Mouse (Mus musculus): ENCODE measurements at regions not wholly inside any gene's neighbourhood (a gene's known extent, or its start where the extent isn't known, plus 50 kb on each side); places are given as distances from the start of the nearest gene placed in this dataset.
A peak's percentile ranks its signal among the peaks of the same experiment; 100 is the strongest.

GRCm38 (mm10) chr14:91658654-91659421 is 2231.6 kb downstream of the Pcdh9 start:
- no peak for DNase-seq (ENCODE audit: low read depth, low spot score)

- peak; percentile 95 for DNase-seq (ENCODE audit: low read depth, low spot score)
Measured at GRCm38 (mm10) chr14:91656011-91656410, 2234.5 kb downstream of the Pcdh9 start.

- DNase-seq (ENCODE audit: low read depth, low spot score): no peak
Measured at GRCm38 (mm10) chr14:91630976-91631375, 2259.5 kb downstream of the Pcdh9 start.

- no peak for DNase-seq (ENCODE audit: low read depth, low spot score)
Measured at GRCm38 (mm10) chr14:91614391-91614790, 2276.1 kb downstream of the Pcdh9 start.

GRCm38 (mm10) chr14:91604570-91604969 is 2285.9 kb downstream of the Pcdh9 start:
- no peak for DNase-seq (ENCODE audit: low read depth, low spot score)

- DNase-seq (ENCODE audit: low read depth, low spot score): no peak
Measured at GRCm38 (mm10) chr14:91582462-91582861, 2308.0 kb downstream of the Pcdh9 start.

GRCm38 (mm10) chr14:91581684-91582424 is 2308.6 kb downstream of the Pcdh9 start:
- no peak for DNase-seq (ENCODE audit: low read depth, low spot score)

- no peak for DNase-seq (ENCODE audit: low read depth, low spot score)
Measured at GRCm38 (mm10) chr14:91569100-91569499, 2321.4 kb downstream of the Pcdh9 start.

GRCm38 (mm10) chr14:91539181-91539580 is 2351.3 kb downstream of the Pcdh9 start:
- DNase-seq (ENCODE audit: low read depth, low spot score): no peak

- DNase-seq (ENCODE audit: low read depth, low spot score): peak; percentile 51
Measured at GRCm38 (mm10) chr14:91534931-91535330, 2355.5 kb downstream of the Pcdh9 start.

GRCm38 (mm10) chr14:91498449-91498848 is 2392.0 kb downstream of the Pcdh9 start:
- DNase-seq (ENCODE audit: low read depth, low spot score): no peak

- peak; percentile 91 for DNase-seq (ENCODE audit: low read depth, low spot score)
Measured at GRCm38 (mm10) chr14:91478358-91478870, 2412.1 kb downstream of the Pcdh9 start.

GRCm38 (mm10) chr14:91463910-91464309 is 2426.6 kb downstream of the Pcdh9 start:
- DNase-seq (ENCODE audit: low read depth, low spot score): no peak

GRCm38 (mm10) chr14:91462671-91463070 is 2427.8 kb downstream of the Pcdh9 start:
- no peak for DNase-seq (ENCODE audit: low read depth, low spot score)

GRCm38 (mm10) chr14:91458756-91459155 is 2431.7 kb downstream of the Pcdh9 start:
- peak; percentile 73 for DNase-seq (ENCODE audit: low read depth, low spot score)
